Comparison of ENCODE assay signal across 35 mouse cellular contexts in the genomic region with DNA sequence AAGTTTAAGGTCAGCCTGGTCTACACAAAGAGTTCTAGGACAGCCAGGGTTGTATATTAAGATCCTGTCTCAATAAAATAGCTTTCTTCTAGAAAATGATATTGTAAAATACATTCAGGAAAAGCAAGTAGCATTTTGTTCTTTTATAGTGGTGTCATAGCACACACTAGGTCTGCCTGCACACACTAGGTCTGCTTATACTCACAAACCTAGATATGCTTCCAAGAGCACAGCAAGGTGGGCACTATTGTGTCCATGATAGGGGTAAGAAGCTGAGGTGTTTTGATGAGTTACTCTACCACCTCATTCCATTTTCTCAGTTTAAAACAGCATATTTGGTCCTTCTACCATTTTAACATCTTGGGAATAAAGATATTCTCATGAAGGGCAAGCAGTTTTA.
"Had no signal": no experiment of that assay in that cellular context is flagged by ENCODE, and none has a peak within 500 bp of the region (broad histone marks: within the 10 kb centered on the region; RNA-seq: fewer than 3 reads in every experiment).

No protein-coding gene starts in this region.

- ATAC-seq: hindbrain, embryonic 16.5 days; hindbrain, postnatal 0 days; inflammation-experienced regulatory T-cells, adult 6 months; intestine, embryonic 15.5 days; intestine, embryonic 16.5 days; intestine, postnatal 0 days had no signal

- H3K4me3 ChIP-seq: heart, embryonic 12.5 days; heart, embryonic 13.5 days; heart, embryonic 15.5 days; hindbrain, embryonic 10.5 days; hindbrain, embryonic 12.5 days; hindbrain, embryonic 13.5 days; hindbrain, embryonic 15.5 days; intestine, embryonic 15.5 days; kidney, embryonic 15.5 days; layer of hippocampus, adult 2 months; left cerebral cortex, adult 2 months had no signal

- H3K27me3 ChIP-seq: heart, embryonic 12.5 days; heart, embryonic 13.5 days; heart, embryonic 15.5 days; hindbrain, embryonic 12.5 days; hindbrain, embryonic 13.5 days; hindbrain, embryonic 15.5 days; intestine, embryonic 15.5 days; kidney, embryonic 15.5 days had no signal

- DNase-seq: heart, postnatal 10 days; heart, postnatal 14 days; heart, postnatal 36 days; heart, postnatal 4 days; kidney, adult 11 months; kidney, adult 18-20 months; kidney, adult 2 months; kidney, adult 8-10 months; kidney, adult 9 months; kidney, postnatal 10 days; kidney, postnatal 14 days; kidney, postnatal 25 days; kidney, postnatal 36 days; kidney, postnatal 4 days; layer of hippocampus, adult 9-11 months; layer of hippocampus, postnatal 36 days had no signal

- H3K9me3 ChIP-seq: heart, embryonic 12.5 days; heart, embryonic 15.5 days; hindbrain, embryonic 10.5 days; hindbrain, embryonic 12.5 days; hindbrain, embryonic 13.5 days; hindbrain, embryonic 15.5 days; intestine, embryonic 15.5 days; kidney, embryonic 15.5 days had no signal

- H3K4me1 ChIP-seq: heart, embryonic 12.5 days; heart, embryonic 13.5 days; hindbrain, embryonic 10.5 days; hindbrain, embryonic 12.5 days; hindbrain, embryonic 13.5 days; hindbrain, embryonic 15.5 days; intestine, embryonic 15.5 days; kidney, embryonic 15.5 days had no signal

- H3K4me2 ChIP-seq: heart, embryonic 11.5 days; heart, embryonic 12.5 days; heart, embryonic 13.5 days; heart, embryonic 15.5 days; hindbrain, embryonic 12.5 days; hindbrain, embryonic 13.5 days; hindbrain, embryonic 14.5 days; hindbrain, embryonic 15.5 days; intestine, embryonic 15.5 days; kidney, embryonic 15.5 days had no signal

- H3K36me3 ChIP-seq: heart, embryonic 12.5 days; heart, embryonic 13.5 days; heart, embryonic 15.5 days; hindbrain, embryonic 10.5 days; hindbrain, embryonic 12.5 days; hindbrain, embryonic 13.5 days; hindbrain, embryonic 15.5 days; intestine, embryonic 15.5 days; kidney, embryonic 15.5 days had no signal

- H3K9ac ChIP-seq: heart, embryonic 12.5 days; heart, embryonic 13.5 days; heart, embryonic 15.5 days; hindbrain, embryonic 12.5 days; hindbrain, embryonic 13.5 days; hindbrain, embryonic 14.5 days; hindbrain, embryonic 15.5 days; intestine, embryonic 15.5 days; kidney, embryonic 15.5 days had no signal

- H3K27ac ChIP-seq: heart, embryonic 13.5 days; heart, embryonic 15.5 days; hindbrain, embryonic 10.5 days; hindbrain, embryonic 12.5 days; hindbrain, embryonic 13.5 days; hindbrain, embryonic 14.5 days; hindbrain, embryonic 15.5 days; hindbrain, postnatal 0 days; intestine, embryonic 15.5 days; kidney, embryonic 15.5 days; kidney, postnatal 0 days; layer of hippocampus, adult 2 months; left cerebral cortex, adult 2 months had no signal
